Mouse (Mus musculus) embryo, embryonic 11 days (tissue): ENCODE results near the gene Zfp454.
A peak's percentile ranks its signal among the peaks of the same experiment; 100 is the strongest.

Source experiments
- DNase-seq: peaks from one replicate; pipeline ENCODE4 v3.0.0-alpha.2; 2015

The Zfp454 gene

DNA sequence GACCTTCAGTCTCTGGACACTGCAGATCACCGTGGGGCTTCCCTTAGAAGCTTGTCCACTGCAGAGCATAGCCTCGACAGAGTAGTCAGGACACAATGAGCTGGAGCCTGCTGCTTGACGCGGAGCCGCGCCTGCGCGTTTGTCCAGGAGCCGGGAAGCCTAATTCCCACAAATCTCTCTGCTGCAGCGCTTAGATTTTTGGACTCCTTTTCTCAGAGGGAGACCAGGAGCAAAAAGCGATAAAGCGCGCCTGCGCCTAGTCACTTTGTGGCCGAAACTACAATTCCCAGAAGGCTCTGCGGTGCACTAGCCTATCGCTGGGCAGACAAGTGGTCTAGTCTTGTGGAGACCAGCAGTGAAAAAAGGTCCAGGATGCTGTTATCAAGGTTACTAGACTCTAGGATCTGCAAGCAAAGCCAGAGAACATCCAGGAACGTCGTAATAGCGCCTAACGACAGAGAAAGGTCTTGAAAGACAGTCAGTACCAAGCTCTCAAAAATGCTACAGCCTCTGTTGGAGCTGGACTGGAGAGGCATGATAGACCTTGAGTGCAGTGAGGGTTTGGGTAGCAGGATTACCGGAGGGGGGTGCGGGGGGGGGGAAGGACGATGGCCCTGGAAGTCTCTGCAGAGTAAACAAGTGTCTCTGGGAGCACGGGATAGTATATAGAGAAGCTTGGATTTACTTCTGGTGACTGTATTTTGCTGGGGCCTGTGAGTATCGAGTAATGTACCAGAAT, at the start of gene Zfp454:
Gene Zfp454, minus strand, starts transcription at position 262 of the 739 bp plus-strand sequence.
- DNase-seq = peak; percentile 97

DNA sequence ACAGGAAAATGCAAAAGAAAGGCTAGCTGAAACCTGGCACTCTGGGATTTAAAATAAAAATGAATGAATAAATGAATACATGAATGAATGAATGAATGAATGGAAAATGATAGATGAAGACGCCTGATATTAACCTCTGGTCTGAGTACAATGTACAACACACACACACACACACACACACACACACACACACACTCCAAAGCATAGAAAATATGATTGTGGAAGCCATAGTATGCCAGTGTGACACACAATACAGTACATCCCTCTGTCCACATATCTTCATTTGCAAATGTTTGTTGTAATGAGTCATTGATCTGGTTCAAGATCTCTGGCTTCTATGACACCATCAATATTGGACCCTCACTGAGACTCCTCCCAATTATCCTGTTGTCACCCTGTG, 44.6 kb upstream of the Zfp454 start:
- DNase-seq = no peak

DNA sequence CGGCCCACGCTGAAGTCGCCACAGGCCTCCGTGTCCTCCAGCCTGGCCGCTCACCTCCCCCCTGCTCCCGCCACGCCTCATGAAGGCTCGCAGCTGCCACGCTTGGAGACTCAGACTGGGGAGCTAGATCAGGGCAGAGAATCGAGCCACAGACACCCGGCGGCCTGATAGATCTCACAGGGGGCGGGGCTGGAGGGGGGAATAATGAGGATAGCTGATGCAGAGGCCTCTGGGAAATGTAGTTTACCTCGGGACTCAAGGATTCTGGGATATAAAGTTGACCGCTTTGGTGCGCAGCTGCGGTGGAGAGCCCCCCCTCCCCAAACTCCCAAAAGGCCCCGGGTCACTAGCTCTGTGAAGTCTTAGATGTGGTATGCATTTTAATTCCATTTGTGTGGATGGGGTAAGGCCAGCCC, 44.0 kb upstream of the Zfp454 start, which contains the start of gene Zfp354b:
Gene Zfp354b, minus strand, starts transcription at position 183 of the 416 bp plus-strand sequence.
- peak; percentile 94 for DNase-seq

DNA sequence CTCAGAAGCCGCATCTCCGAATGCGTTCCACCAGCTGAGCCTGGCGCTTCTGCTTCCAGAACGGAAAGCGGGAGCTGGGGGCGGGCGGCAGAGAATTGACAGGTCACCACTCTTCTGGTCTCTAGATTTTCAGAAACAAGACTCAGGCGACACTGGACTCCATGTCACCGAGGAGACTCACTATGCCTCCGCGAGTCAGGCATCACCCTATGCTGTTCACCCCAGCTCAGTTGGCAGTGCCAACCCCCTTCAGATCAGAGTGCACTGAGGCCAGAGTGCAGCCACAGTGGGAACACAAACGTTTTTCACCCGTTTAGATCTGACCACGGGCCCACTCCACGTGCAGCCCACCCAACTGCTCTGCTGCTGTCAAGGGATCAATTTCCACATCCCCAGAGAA, 43.6 kb upstream of the Zfp454 start:
- DNase-seq = peak; percentile 20

DNA sequence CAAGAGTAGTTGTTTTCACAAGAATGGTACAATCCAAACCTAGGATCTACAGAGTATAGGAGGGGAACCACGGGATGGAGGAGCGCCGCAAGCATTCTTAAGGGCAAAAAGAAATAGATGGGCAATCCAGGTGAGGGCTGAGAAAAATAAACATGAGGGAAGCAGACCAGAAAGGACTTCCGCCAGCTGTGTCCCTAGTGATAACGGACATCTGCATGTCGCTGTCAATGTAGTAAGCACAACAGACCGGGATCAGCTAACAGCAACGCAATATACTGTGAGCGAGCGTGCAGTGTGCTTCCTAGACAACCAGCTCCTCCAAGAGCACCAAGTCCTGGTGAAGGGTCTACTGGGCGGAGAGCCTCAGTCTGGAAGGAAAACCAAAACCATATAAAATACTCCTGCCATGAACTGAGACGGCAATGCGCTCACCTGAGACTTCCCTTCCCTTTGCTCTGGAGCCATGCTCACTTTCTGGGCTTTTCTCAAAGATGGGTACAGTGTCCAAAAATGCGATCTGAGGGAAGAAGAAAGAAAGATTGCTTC, 43.1 kb upstream of the Zfp454 start:
- peak; percentile 11 for DNase-seq

DNA sequence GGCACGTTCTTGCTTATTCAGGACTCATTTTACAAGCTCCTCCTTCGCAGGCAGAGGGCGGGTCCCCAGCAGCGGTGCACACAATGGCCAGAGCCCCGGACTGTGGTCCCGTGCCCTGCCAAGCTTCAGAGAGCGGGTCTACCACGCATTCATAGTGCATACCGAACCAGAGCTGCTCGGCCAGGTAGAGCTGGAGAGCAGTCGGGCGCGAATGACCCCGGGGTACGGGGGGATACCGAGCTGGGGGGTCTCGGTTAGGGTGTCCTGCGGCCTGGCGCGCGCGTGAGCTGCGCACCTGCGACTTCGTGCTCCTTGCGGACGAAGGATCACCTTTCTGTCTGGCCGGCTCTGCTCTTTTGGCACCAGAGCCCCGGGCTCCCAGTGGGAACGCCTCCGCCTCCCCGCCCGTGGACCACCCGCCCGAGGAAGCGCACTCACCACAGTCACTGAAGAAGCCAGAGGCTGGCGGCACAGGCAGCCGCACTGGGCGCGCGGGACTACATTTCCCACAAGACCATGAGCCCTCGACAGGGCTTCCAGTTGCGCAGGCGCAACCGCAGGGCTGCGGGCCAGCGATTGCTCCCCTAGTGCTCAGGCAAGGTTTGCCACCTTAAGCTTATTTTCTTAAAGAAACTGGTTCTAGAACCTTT, 28.3 kb upstream of the Zfp454 start, which contains the start of gene Zfp2:
Gene Zfp2, minus strand, starts transcription at position 495 of the 650 bp plus-strand sequence.
- peak; percentile 95 for DNase-seq

DNA sequence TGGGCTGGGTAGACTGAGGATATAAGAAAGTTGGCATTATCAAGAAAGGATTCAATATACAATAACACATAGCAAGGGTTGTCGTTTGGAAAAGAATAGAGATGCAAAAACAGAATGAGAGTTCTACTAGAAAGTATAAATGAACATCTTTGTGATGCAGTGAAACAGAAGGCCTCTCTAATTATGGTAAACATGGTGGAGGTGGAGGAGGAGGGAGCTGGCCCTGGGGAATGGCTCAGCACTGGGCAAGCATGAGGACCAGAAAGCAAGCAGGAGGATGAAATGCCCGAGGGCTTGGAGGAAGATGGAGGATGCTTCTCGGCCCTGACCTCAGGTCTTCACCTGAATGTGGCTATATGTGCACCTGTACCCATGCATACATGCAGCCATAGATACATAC, 27.0 kb upstream of the Zfp454 start:
- DNase-seq = no peak

DNA sequence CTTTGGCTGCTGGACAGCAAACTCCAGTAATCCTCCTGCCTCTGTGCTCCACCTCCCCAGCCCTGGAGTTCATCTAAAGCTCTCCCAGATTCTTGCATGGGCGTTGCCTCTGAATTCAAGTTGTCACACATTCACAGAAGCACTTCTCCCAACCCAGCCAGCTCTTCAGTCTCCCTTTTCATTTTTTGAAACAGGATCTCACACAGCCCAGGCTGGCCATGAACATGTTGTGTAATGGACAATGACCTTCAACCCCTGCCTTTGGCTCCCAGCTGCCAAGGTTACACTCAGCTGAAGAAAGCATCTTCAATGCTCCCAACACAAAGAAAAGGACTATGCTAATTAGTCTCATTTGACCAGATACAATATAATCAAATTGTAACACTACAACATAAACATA, 25.9 kb upstream of the Zfp454 start:
- DNase-seq = no peak

DNA sequence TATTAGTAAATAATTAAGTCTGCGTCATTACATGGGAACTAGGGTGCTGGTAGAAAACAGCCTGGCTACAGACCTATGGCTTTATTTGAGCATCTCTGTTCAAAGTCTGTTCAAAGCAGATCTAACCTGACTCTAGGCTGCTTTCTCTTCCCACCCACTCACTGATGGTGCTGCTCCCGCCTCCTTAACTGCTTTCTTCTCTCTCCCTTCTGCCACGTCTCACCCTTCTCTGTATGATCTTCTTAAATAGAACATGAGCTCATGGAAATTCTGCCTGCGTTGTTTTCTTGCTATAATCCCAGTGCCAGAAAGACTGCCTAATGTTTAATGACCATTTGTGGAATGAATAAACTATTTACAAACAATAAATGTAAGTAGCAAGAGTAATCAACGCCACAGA, 20.7 kb upstream of the Zfp454 start:
- DNase-seq = no peak

DNA sequence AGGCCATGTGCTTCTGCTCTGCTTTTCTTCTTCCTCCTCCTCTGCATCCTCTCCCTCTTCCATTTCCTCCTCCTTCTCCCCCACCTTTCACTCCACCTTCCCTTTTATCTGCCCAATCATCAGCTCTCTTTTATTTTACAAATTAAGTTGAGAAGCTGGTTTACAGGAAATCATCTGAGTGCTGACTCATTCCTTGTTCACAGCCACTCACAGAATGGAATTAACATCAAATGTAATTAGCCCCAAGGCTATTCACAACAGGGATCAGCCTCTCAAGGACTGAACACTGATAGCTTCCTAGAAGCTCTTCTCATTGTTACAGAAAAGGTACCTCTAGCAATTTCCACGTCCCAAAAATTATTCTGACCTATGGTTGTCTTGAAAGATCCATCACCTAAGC, 9.9 kb upstream of the Zfp454 start:
- no peak for DNase-seq

DNA sequence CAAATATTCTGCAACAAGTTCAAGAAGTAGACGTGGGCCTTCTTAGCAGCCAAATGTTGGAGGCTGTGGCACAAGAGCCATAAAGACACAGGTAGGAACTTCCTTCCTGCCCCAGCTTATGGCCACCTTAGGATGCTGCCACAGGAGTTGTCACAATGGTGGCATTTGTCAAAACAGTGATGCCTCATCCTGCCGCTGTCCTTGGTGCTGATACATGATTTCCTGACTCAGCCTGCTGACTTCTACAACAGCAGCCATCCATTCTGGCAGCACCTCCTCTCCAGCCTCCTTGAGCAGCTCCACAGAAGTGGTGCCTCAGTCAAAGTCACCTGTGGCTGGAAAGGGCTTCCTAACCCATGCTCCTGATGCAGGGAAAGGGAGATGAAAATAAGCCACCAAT, 5.0 kb upstream of the Zfp454 start:
- DNase-seq = peak; percentile 21

DNA sequence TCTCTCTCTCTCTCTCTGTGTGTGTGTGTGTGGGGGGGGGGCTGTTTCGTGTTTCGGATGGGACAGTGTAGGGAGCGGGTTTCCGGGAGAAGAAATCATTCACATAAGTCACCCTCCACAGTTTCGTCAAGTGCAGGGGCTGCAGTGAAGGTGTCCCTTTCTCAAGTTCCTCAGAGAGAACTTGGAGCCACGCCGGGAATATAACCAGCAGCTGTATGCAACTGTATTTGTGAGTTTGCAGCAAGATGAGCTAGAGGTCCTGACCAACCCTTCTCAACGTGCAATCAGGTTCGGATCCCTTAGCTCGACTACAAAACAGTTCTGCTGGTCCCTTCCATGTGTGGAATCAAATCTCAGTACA, 538 bp downstream of the Zfp454 start:
- no peak for DNase-seq

DNA sequence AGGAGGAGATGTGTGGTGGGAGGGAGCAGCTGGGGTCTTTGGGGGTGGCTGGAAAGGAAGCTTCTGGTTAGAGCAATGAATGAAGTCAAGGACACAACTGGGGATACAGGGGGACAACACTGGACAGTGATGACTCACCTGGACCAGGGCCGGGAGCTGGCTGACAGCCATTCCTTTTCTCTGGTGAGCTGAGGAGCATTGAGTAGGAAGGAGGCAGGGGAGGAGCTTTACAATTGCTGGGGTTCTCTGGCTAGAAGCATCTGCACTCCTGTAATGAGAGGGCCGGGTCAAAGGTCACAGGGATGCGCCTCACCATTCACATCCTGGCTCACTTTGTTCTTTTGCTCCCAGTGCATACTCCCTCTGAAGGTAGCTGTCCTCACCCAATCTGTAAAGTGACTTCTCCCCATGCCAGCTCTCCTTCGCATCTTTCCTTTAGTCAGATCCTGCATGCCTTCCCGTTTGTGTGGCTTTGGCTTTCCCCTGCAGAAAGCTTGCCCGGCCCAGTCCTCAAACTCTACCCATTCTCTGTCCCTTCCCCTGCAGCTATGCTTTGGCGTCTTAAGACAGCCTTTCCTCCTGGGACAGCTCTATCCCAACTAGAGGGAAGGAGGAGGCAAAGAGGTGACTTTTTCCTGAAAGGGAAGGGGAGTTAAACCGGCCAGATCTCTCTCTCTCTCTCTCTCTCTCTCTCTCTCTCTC, 1.1 kb downstream of the Zfp454 start:
- peak; percentile 16 for DNase-seq

DNA sequence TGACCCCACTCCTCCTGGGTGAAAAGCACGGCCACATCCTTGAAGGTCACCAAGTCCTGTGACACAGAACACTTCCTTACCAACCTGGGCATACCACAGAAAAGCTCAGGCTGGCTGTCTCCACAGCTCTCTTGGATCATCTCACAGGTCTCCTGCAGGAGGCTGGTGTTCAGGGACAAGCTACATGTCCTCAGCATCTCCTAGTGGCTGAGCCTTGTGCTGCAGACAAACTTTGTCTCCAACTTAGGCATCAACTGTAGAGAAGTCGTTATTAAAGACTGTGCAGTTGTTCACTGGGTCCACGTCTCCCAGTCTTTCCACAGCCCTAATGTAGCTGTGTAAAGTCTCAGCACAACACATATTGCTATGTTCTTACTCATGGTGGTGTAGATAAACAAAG, 3.7 kb downstream of the Zfp454 start:
- DNase-seq = no peak

DNA sequence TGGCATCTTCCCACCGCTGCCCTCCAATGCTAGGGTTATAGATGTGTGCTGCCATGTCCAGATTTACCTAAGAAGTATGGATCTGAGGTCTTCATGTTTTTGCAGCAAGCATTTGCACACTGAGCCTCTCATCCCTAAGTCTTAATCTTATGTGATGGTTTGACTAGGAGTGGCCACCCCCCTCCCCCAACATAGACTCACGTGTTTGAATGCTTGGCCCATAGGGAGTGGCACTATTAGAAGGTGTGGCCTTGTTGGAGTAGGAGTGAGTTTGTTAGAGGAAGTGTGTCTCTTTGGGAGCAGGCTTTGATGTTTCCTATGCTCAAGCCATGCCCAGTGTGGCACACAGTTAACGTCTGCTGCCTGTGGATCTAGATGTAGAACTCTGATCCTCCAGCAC, 8.8 kb downstream of the Zfp454 start:
- no peak for DNase-seq

DNA sequence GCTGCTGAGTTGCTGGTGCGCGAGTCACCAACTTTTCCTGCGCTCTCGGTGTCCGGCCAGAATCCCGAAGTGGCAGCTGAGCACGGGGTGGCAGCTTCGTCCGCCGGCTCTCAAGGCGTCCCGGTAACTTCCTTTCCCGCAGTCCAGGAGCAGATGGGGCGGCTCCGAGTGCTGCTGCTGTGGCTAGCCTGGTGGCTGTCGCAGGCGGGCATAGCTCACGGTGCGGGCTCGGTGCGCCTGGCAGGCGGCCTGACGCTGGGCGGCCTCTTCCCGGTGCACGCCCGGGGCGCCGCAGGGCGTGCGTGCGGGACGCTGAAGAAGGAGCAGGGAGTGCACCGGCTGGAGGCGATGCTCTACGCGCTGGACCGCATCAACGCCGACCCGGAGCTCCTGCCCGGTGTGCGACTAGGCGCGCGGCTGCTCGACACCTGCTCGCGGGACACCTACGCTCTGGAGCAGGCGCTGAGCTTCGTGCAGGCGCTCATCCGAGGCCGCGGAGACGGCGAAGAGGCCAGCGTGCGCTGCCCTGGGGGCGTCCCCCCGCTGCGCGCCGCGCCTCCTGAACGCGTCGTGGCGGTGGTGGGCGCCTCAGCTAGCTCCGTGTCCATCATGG, 36.4 kb downstream of the Zfp454 start:
- peak; percentile 39 for DNase-seq

DNA sequence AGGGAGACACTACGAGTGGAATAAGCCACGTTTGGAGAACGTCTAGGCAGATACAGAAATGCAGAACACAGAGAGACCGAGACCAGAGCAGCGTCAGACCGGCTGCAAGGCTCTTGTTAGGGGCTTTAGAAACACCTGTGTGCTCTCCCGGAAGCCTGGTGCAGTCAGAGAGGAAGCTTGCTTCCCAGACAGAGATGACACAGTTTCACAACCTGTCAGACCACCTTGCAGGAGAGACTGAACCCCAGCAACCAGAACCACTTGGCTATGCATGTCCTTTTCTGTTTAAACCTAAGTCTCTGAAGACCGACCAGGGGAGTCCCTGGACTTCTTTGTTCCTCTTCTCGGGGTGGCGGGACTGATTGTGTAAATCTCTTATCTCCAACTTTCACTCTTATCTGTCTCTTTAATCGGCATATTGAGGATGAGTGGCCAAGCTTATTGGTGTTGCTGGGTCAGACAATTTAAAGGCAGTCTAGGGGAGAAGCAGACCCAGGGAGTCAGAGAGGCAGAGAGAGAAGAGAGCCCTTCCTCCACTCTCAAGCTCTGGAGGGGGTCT, 37.2 kb downstream of the Zfp454 start, which contains the start of gene Grm6:
Gene Grm6, plus strand, starts transcription at position 509 of the 559 bp plus-strand sequence.
- no peak for DNase-seq

DNA sequence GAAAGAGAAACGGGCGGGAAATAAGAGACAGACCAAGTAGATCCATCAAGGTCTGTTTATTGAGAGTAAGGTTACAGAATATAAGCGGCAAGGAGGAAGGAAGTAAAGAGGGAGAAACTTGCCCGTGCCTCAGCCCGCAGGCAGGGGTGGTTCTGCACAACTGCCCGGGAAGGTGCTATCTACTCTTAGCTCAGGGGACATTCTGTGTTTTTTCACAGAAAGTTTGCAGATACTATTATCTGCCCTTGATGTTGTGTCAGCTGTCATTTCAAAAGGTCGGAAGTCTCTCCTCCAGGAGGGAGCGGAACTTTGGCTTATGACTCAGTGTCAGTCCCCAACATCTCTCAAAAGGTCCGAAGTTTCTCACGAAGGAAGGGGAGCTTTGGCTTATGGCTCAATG, 38.1 kb downstream of the Zfp454 start:
- no peak for DNase-seq

DNA sequence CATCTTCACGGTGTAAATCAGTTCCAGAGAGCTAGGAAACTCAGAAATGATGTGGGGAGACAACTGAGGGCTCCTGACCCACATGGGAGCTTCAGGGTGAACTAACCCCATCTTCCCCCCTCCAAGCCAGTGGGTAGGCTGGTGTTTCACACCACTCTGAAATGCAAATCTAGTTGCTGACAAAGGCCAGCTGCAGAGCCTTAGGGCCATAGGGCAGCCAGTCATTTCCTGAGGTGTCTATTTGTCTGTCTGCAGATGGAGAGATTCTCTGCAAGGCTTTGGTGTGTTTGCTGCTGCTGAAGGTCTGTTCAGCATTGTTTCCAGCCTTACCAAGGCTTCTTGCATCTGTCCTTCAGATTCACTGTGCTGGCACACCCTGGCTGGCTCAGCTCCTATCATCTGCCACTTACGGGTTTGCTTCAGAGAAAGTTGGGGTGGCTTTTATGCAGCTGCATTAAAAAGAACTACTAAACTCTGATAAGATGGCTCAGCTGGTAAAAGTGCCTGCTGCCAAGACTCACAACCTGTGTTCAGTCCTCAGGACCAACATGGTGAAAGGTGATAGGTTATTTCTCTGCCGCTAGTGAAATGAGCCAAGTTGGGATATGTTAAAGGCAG, 38.8 kb downstream of the Zfp454 start:
- no peak for DNase-seq

DNA sequence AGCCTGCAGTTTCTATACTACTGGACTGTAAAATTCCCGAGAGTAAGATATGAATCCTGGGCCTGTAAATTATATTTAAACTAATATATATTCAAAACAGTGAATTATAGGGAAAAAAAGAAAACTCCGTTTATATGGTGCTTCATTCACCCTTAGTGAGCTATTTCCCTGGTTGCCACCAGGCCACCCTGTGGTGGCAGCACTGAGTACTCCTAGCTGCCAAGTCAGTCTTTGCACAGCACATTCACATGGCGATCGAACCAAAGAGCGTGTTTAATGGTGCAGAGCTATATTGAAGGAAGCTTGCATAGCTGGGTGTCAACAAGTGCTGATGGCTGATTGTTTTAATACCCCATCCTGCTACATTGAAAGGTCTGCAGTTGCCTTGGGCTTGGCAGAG, 40.4 kb downstream of the Zfp454 start:
- DNase-seq = peak; percentile 24

DNA sequence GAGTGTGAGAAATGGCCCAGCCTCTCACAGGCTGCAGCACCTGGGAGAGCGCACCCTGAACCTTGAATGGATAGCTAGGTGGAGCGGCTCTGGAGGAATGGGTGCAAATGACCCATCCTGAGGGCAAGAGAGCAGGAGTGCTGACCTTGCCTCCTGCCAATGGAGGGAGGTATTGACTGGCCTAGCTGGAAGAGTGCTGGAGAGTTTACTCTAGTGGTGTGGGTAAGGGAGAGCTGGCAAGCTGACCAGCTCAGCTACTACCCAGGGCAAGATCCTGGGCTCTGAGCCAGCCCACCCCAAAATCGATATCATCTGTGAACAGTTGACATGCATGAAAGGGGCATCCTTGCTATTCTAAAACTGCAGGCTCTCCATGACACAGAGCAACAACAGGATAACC, 41.5 kb downstream of the Zfp454 start:
- DNase-seq = no peak

DNA sequence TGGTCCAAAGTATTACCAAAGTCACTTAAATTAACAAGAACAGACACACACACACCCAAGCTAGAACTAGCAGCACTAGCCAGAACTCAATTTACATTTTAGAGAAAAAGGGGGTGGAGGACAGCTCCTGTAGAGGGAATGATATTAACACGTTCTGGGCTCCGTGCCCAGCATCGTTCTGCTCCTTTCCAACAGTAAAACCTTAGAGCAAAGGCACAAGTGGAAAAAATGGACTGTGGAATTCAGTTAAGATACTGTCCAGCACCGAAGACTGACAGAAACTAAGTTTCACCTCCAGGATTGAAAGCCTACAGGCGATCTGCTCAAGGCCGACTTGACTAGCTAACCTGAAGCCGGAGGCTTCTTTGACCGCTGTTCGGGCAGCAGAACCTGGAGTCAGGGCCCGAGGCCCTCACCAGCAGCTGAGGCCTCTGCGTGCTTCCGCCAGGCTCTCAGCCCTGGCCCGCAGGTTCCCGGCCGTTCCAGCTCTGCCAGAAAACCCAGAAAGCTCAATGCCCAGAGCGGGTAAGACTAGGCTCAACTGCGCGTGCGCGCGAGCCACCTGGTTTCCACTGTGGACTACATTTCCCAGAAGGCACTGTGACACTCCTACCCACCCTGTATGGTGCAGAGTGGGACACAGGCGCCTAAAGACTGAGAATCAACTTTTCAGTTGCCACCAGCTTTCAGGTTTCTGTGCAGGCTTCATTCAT, 46.3 kb downstream of the Zfp454 start, which contains the start of gene Zfp879:
Gene Zfp879, minus strand, starts transcription at position 530 of the 713 bp plus-strand sequence.
- peak; percentile 95 for DNase-seq
